Mouse (Mus musculus): ENCODE results near the gene Nrp2. TPM values are rescaled to one million over a fixed set of nuclear protein-coding genes. Genes with fewer than 3 reads are reported as not detected.

Nrp2 gene
- total RNA-seq, 2 experiments from 2014 or later: 20.2 to 30.1 TPM

DNA sequence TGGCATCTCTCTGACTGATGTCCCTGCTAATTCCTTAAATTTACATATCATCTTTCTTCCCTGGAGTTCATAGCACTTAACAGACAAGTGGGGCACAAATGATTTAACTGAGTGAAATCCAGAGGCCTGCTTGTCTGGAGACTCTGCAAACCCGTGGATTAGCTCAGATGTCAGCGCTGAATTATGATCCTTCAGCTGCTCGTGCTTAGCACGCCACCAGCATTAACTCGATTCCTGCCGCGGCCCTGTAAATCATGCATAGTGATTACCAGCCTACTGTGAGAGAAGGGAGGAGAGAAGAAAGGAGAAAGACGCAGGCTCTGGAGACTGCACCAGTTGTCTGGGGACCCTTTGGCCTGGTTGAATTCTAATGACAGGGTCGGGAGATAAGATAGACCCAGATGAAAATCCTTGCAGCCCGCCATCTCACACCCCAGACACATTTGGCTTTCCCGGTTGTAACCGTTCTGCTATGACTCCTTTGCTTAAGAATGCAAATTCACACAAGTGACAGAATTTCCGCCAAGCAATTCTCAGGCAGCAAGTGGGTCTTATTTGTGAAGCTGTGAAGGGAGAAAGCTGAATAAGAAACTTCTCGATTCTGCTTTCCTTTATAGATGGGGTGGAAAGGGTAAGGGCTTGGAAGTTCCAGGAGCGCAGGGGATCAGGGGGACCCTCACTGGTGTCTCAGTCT is 77.1 kb downstream of the Nrp2 start:
- no peak for DNase-seq

GRCm38 (mm10) chr1:62782155-62782554 is 79.1 kb downstream of the Nrp2 start:
- DNase-seq: no peak

DNA sequence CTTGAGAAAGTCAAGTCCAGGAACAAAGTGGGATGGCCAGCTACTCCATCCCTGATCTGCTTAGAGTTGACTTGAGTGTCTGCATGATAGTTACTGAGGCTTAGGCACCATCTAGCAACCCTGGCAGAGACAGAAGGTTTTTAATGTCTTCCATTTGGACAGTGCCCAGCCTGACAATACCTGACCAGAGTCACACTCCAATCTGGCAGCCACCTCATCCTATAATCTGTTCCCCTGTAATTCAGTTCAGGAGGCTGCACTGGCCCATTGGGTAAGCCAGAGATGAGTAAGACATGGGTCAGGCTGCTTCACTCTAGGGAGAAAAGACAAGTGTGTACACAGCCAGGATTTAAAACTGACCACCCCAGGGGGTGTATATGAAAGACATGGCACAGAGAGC is 79.5 kb downstream of the Nrp2 start:
- DNase-seq: no peak

DNA sequence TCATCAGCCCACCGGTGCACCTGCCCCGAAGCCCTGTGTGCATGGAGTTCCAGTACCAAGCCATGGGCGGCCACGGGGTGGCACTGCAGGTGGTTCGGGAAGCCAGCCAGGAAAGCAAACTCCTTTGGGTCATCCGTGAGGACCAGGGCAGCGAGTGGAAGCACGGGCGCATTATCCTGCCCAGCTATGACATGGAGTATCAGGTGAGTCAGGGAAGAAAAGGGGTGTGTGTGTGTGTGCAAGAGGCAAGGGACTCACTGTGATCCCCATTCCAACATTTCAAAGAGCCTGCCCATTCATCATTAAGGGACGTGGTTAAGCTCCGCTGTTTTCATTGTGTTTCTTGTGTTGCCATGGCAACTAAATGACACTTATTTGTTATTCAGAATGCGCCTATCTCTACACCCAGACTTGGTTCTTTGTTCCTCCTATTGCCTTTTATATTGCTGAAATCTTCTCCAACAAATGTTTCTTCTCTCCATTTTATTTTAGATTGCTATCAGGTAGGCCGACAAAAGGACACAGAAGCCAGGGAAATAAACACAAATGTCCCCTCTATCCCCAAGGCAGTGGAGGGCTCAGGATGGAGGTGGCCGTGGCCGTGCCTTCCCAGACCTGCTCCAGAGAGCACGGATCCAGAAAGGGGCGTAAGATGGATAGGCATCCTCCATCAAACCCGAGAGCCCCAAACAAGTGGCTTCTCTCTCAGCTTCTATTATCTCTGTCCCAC is 80.4 kb downstream of the Nrp2 start:
- DNase-seq: no peak

GRCm38 (mm10) chr1:62784084-62784392 is 81.0 kb downstream of the Nrp2 start:
- no peak for DNase-seq

DNA sequence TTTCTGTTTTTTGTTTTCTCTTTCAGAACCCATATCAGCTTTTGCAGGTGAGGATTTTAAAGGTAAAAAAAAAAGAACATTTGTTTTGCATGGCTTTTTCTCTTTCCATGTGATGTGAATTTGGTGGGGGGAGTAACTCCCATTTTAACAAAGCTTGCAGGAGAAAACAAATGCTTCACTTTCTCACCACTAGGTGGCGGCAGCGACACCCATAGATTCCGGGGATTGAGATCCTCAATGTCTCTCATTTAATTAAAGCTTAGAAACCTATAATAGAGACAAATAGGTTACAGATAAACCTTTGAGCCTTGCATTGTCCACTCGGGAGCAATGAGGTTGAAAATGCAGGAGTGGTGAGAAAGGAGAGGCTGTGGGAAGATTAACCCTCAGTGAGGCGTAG is 83.2 kb downstream of the Nrp2 start:
- DNase-seq: peak; percentile 51 to 86

DNA sequence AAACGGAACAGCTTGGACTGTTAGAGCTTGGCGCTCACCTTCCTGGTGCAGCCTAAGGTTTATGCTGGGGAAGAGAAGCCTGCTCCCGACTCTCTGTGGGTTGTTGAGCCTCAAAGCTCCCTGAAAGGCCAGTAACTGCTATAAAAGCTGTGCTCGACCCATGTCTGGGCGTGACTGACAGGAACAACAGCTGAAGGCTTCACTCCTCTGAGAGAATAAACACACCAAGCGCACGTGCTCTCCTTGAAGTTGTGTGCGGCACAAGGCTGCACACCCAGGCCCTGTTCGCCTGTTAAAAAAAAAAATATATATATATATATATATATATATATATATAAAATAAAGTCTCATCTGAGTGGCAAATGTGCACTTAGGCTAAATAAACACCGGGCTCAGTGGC is 84.5 kb downstream of the Nrp2 start:
- DNase-seq: no peak

DNA sequence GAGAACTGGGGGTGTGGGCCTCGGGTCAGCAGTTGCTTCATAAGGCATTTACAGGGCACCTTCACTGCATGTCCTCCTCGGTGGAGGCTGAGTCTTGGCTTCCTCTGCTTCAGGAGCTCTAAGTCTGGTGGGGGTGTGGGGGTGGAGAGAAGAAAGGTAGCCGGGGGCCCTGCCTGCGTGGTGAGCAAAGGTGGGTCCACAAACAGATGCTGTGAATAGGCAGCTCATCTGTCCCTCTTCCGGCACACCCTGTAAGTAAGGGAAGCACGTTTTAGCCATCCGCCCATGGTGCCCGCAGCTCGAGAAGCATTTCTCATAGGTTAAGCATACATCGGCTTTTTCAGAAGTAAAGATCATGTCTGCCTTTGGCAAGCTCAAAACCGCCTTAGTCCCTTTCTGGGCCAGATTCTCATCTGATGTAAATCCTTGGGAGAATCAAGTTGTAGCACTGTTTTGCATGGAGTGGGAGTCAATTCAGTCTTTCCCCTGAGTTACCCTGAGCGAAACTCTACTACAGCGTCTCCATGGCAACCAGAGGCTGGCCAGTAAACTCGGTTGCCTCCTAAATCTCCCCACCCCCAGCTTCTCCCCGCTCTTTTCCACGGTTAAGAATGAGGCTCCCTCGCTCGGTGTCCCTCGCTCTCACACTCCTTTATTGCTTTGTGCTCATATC is 91.3 kb downstream of the Nrp2 start:
- peak in 1 of 2 experiments; percentile 28 for DNase-seq

GRCm38 (mm10) chr1:62794896-62795255 is 91.8 kb downstream of the Nrp2 start:
- no peak for DNase-seq

- peak in 1 of 2 experiments; percentile 63 for DNase-seq
Measured at GRCm38 (mm10) chr1:62795307-62796037, 92.4 kb downstream of the Nrp2 start.

DNA sequence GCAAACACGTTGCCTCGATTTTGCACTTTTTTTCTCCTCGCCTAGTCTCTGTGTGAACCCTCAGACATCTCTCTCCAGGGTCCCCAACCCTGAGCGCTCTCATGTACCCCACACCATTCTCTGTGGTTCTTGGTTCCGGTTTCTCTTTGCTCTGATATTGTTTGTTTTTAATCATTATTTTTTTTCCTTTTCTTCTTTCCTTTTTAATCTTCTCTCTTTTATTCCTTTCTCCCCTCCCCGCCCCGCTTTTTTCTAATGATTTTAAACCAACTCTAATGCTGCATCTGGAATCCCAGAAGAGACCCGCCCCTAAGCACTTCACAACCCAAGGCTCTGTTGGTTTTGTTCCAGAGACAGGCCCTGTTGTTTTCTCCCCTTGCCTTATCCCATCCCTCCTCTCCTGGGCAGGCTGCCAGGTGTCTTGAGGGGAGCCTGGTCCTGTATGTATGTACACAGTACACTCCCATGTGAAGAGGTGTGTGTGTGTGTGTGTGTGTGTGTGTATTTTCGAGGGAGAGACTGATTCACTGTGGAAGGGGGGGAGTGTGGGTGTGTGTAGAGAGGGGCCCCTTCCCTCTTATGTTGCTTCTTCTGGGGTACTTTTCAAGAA is 93.1 kb downstream of the Nrp2 start:
- DNase-seq: no peak

GRCm38 (mm10) chr1:62799427-62799826 is 96.3 kb downstream of the Nrp2 start:
- no peak for DNase-seq

DNA sequence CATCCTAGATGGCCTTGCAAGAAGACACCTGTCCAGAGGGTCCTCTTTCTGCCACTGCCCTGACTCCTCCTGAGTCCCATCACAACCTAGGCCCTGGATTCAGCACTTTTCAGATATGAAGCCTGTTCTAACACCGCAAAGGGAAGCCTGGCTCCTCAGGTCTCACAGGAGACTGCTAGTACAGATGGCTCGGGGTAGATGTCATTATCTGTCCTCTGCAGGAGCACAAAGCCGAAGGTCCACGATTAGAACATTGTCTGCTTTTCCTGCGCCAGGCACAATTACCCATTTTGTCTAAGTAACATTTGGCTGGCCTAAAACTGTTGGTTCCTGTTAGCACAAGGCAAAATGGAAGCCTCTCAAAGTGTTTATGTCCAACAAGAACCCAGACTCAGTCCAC is 97.3 kb downstream of the Nrp2 start:
- no peak for DNase-seq

- no peak for DNase-seq
Measured at GRCm38 (mm10) chr1:62801429-62801828, 98.3 kb downstream of the Nrp2 start.

- no peak for DNase-seq
Measured at GRCm38 (mm10) chr1:62801842-62802241, 98.8 kb downstream of the Nrp2 start.

- DNase-seq: no peak
Measured at GRCm38 (mm10) chr1:62803544-62803943, 100.5 kb downstream of the Nrp2 start.

- DNase-seq: no peak
Measured at GRCm38 (mm10) chr1:62806014-62806413, 102.9 kb downstream of the Nrp2 start.

- DNase-seq: no peak
Measured at GRCm38 (mm10) chr1:62808395-62808794, 105.3 kb downstream of the Nrp2 start.

DNA sequence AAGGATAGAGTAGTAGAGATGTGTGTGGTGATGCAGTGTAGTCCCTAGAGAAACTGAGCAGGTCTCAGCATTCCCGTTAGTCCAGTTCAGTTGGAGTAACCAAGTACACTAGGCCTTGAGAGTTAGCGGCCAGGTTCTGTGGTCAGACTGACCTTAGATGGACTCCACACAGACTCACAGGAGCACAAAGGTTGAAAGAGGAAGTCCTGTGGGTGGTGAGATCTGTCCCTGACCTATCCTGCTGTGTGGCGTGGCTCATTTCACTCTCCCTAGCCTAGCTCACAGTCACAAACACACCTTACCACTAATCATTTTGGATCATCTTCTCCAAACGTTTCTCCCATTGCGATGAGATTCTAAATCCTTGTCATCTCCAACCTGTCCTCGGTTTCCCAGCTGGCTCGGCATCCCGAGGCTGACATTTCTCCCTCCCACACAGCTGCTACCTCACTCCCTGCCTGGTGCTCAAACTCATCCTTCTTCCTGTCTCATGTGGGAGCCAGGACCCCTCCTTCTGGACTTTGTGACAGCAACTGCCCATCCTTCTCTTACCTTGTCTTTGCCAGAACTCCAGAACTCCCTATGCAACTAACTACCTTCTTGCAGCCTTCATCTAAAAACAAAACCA is 106.6 kb downstream of the Nrp2 start:
- DNase-seq: no peak

- DNase-seq: no peak
Measured at GRCm38 (mm10) chr1:62811141-62811540, 108.1 kb downstream of the Nrp2 start.

- no peak for DNase-seq
Measured at GRCm38 (mm10) chr1:62812701-62813684, 109.9 kb downstream of the Nrp2 start.
